Mouse (Mus musculus) midbrain, postnatal 0 days (tissue): ENCODE results near the gene Ubr2. TPM values are rescaled to one million over a fixed set of nuclear protein-coding genes. Genes with fewer than 3 reads are reported as not detected.
A peak's percentile ranks its signal among the peaks of the same experiment; 100 is the strongest.

Experiments
- ATAC-seq: fragments of 200-750 bp; cut with Nextera tagmentation; 2 replicates; pipeline ENCODE4 v1.8.0; 2017; ENCODE audit warnings: moderate number of reproducible peaks, mild to moderate bottlenecking, moderate TSS enrichment, moderate library complexity; ENCODE audit not compliant: low FRiP score
- DNase-seq: peaks from one replicate; pipeline ENCODE4 v3.0.0-alpha.2; 2015; ENCODE audit warnings: low spot score
- H3K27ac ChIP-seq: fragments of 300-500 bp; sonication (generic); 2 replicates; pipeline ENCODE4 v1.5.1; 2014; ENCODE audit warnings: low read depth, mild to moderate bottlenecking, low read length, mixed read lengths
- H3K27me3 ChIP-seq: fragments of 300-500 bp; sonication (generic); 2 replicates; pipeline ENCODE4 v1.6.1; 2014; ENCODE audit warnings: low read length, control low read depth, mixed read lengths; ENCODE audit not compliant: insufficient read depth
- H3K36me3 ChIP-seq: fragments of 300-500 bp; sonication (generic); 2 replicates; pipeline ENCODE4 v1.6.1; 2014; ENCODE audit warnings: low read length, control low read depth, mixed read lengths; ENCODE audit not compliant: insufficient read depth
- H3K4me1 ChIP-seq: fragments of 300-500 bp; sonication (generic); 2 replicates; pipeline ENCODE4 v1.6.1; 2014; ENCODE audit warnings: mild to moderate bottlenecking, control low read depth, antibody characterized with exemption, low read length, mixed read lengths; ENCODE audit not compliant: insufficient read depth
- H3K4me2 ChIP-seq: fragments of 300-500 bp; sonication (generic); 2 replicates; pipeline ENCODE4 v1.6.1; 2014; ENCODE audit warnings: low read depth, mild to moderate bottlenecking, low read length, mixed read lengths; ENCODE audit not compliant: poor library complexity, severe bottlenecking
- H3K4me3 ChIP-seq: fragments of 300-500 bp; sonication (generic); 2 replicates; pipeline ENCODE4 v1.5.1; 2014; ENCODE audit warnings: low read depth, mild to moderate bottlenecking, low read length, moderate library complexity
- H3K9ac ChIP-seq: fragments of 300-500 bp; sonication (generic); replicated peaks from 2 replicates; pipeline ENCODE4 v1.6.1; 2014; ENCODE audit warnings: mild to moderate bottlenecking, low read length, moderate library complexity, mixed read lengths; ENCODE audit not compliant: poor library complexity, severe bottlenecking
- H3K9me3 ChIP-seq: fragments of 300-500 bp; sonication (generic); 2 replicates; pipeline ENCODE4 v1.6.1; 2016; ENCODE audit warnings: low read length, control low read depth
- CTCF ChIP-seq: IDR thresholded peaks from 2 replicates; pipeline ENCODE4 v1.5.1; 2016; ENCODE audit warnings: antibody characterized with exemption, mild to moderate bottlenecking
- WGBS: fragments of 180-500 bp; shearing (Covaris S2); extraction: QIAGEN DNeasy Blood & Tissue Kit; methylation state at CpG from one replicate; pipeline ENCODE4 v1.1.7; 2014; 5-methylcytosine and 5-hydroxymethylcytosine counted together
- polyA plus RNA-seq: library from polyadenylated mRNA; unstranded; fragments of >200 nt; fragmentation: Nextera tagmentation; extraction: Ambion mirVana; gene quantifications from 2 replicates; pipeline ENCODE4 v1.2.1, GENCODE M21; 2015
- total RNA-seq: library from RNA; depleted of rRNA; stranded (reverse); fragments of >200 nt; gene quantifications from 2 replicates; pipeline ENCODE4 v1.2.3, GENCODE M21; 2014

The Ubr2 gene
- total and polyA plus RNA-seq, 2 experiments from 2014 or later = 9.8 to 26.0 TPM

- no peak overlapping the region for H3K4me3 ChIP-seq
- peaks cover 80% of the 10 kb centered on the region for H3K36me3 ChIP-seq
- no peak overlapping the region for H3K27ac ChIP-seq
- peak; percentile 81 for TF ChIP-seq CTCF
- 64% methylated on average over 3 of the region's 3 CpGs for WGBS
- no peaks in the 10 kb centered on the region for H3K4me1 ChIP-seq
- H3K4me2 ChIP-seq = no peak overlapping the region
- H3K9me3 ChIP-seq = no peaks in the 10 kb centered on the region
- ATAC-seq = no peak
- H3K27me3 ChIP-seq = no peaks in the 10 kb centered on the region
- H3K9ac ChIP-seq = no peak overlapping the region
- peak; percentile 23 for DNase-seq
Measured at GRCm38 (mm10) chr17:46975183-46975582, 35.2 kb downstream of the Ubr2 start.

GRCm38 (mm10) chr17:46972603-46973002, 37.8 kb downstream of the Ubr2 start:
- H3K4me2 ChIP-seq = no peak overlapping the region
- H3K27ac ChIP-seq = no peak overlapping the region
- DNase-seq (no peak), ATAC-seq (no peak)
- no peak overlapping the region for H3K4me3 ChIP-seq
- no peak for TF ChIP-seq CTCF
- 94% methylated on average over 7 of the region's 7 CpGs for WGBS
- peaks cover 76% of the 10 kb centered on the region for H3K36me3 ChIP-seq
- H3K9ac ChIP-seq = no peak overlapping the region
- H3K4me1 ChIP-seq = no peaks in the 10 kb centered on the region
- H3K27me3 ChIP-seq = no peaks in the 10 kb centered on the region
- H3K9me3 ChIP-seq = no peaks in the 10 kb centered on the region

GRCm38 (mm10) chr17:46966892-46967291, 43.5 kb downstream of the Ubr2 start:
- Histone ChIP-seq H3K9ac (no peak overlapping the region), H3K27ac (no peak overlapping the region), H3K36me3 (peaks cover 87% of the 10 kb centered on the region), H3K27me3 (no peaks in the 10 kb centered on the region), H3K9me3 (no peaks in the 10 kb centered on the region), H3K4me3 (no peak overlapping the region), H3K4me1 (no peaks in the 10 kb centered on the region), H3K4me2 (no peak overlapping the region)
- ATAC-seq (no peak), DNase-seq (no peak)
- 93% methylated on average over 14 of the region's 14 CpGs for WGBS
- no peak for TF ChIP-seq CTCF

GRCm38 (mm10) chr17:46963186-46963585, 47.2 kb downstream of the Ubr2 start:
- H3K27ac ChIP-seq = no peak overlapping the region
- no peak for TF ChIP-seq CTCF
- H3K4me1 ChIP-seq = no peaks in the 10 kb centered on the region
- peak; percentile 3 for DNase-seq
- H3K36me3 ChIP-seq = peaks cover 86% of the 10 kb centered on the region
- no peaks in the 10 kb centered on the region for H3K27me3 ChIP-seq
- H3K9ac ChIP-seq = no peak overlapping the region
- no peaks in the 10 kb centered on the region for H3K9me3 ChIP-seq
- no peak for ATAC-seq
- WGBS = 93% methylated on average over 13 of the region's 13 CpGs
- H3K4me2 ChIP-seq = no peak overlapping the region
- H3K4me3 ChIP-seq = no peak overlapping the region

- no peak overlapping the region for H3K4me2 ChIP-seq
- no peaks in the 10 kb centered on the region for H3K4me1 ChIP-seq
- no peak overlapping the region for H3K9ac ChIP-seq
- no peaks in the 10 kb centered on the region for H3K9me3 ChIP-seq
- DNase-seq = no peak
- TF ChIP-seq CTCF = no peak
- H3K27ac ChIP-seq = no peak overlapping the region
- no peak overlapping the region for H3K4me3 ChIP-seq
- no peak for ATAC-seq
- H3K36me3 ChIP-seq = peaks cover 86% of the 10 kb centered on the region
- 83% methylated on average over 3 of the region's 3 CpGs for WGBS
- H3K27me3 ChIP-seq = no peaks in the 10 kb centered on the region
Measured at GRCm38 (mm10) chr17:46962153-46962552, 48.2 kb downstream of the Ubr2 start.

- DNase-seq = no peak
- WGBS = 94% methylated on average over 10 of the region's 10 CpGs
- ATAC-seq = no peak
- Histone ChIP-seq H3K27ac (no peak overlapping the region), H3K4me1 (no peaks in the 10 kb centered on the region), H3K36me3 (peaks cover 84% of the 10 kb centered on the region), H3K9ac (no peak overlapping the region), H3K4me3 (no peak overlapping the region), H3K9me3 (no peaks in the 10 kb centered on the region), H3K4me2 (no peak overlapping the region), H3K27me3 (no peaks in the 10 kb centered on the region)
- TF ChIP-seq CTCF = no peak
Measured at GRCm38 (mm10) chr17:46960216-46960615, 50.1 kb downstream of the Ubr2 start.
